Mouse (Mus musculus): ENCODE measurements around the gene Slc7a5.

Slc7a5 gene

DNA sequence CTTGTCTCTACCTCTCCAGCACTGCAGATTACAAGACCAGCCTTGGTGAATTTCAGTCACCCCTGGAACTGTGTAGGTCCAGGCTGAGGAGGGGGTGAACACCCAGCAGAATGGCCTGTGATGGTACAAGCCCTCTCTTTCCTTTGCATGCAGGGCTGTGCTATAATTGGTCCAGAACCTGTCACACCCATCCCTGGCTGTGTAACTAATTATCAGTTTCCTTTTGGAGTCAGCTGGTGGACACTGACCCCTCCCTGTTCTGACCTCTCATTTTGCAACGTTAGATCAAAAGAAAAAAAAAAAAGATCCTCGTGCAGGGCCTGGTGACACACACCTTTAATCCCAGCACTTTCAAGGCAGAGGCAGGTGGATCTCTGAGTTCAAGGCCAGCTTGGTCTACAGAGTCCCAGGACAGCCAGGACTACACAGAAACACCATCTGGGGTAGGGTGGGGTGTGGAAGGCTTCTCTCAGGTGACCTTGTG is 35.6 kb upstream of the Slc7a5 start:
- in situ Hi-C loops (cut with MboI; ENCODE audit: unreplicated experiment in 2 of 2), result loop anchor here (25.0 kb wide), 1 partner anchor 356 kb away; the partner anchor contains the start of genes Fbxo31 (in 2 of the 2) and Map1lc3b (in 2 of the 2)

GRCm38 (mm10) chr8:121938732-121939131 is 31.2 kb upstream of the Slc7a5 start:
- in situ Hi-C loops (cut with MboI; ENCODE audit: unreplicated experiment in 2 of 2), result loop anchor here (10.0 to 25.0 kb wide), 3 partner anchors 184 to 351 kb away; partner anchors contain the start of genes Fbxo31 (in 2 of the 2) and Map1lc3b (in 2 of the 2)

- in situ Hi-C loops (cut with MboI; ENCODE audit: unreplicated experiment in 2 of 2), result loop anchor here (10.0 to 25.0 kb wide), 3 partner anchors 182 to 349 kb away; partner anchors contain the start of genes Fbxo31 (in 2 of the 2) and Map1lc3b (in 2 of the 2)
These were observed 28.9 kb upstream of the Slc7a5 start for GRCm38 (mm10) chr8:121936391-121936790.

- in situ Hi-C loops (cut with MboI; ENCODE audit: unreplicated experiment in 2 of 2), result loop anchor here (10.0 to 25.0 kb wide), 3 partner anchors 181 to 348 kb away; partner anchors contain the start of genes Fbxo31 (in 2 of the 2) and Map1lc3b (in 2 of the 2)
These were observed 28.1 kb upstream of the Slc7a5 start for GRCm38 (mm10) chr8:121935341-121936294.

- in situ Hi-C loops (cut with MboI; ENCODE audit: unreplicated experiment in 2 of 2), result loop anchor here (5.0 to 25.0 kb wide), 4 partner anchors 83 to 348 kb away; partner anchors contain the start of genes Fbxo31 (in 2 of the 2) and Map1lc3b (in 2 of the 2)
These were observed 27.4 kb upstream of the Slc7a5 start for GRCm38 (mm10) chr8:121934923-121935322.

- in situ Hi-C loops (cut with MboI; ENCODE audit: unreplicated experiment in 2 of 2), result loop anchor here (5.0 to 25.0 kb wide), 4 partner anchors 82 to 347 kb away; partner anchors contain the start of genes Fbxo31 (in 2 of the 2) and Map1lc3b (in 2 of the 2)
These were observed 27.0 kb upstream of the Slc7a5 start for GRCm38 (mm10) chr8:121934506-121934905.

DNA sequence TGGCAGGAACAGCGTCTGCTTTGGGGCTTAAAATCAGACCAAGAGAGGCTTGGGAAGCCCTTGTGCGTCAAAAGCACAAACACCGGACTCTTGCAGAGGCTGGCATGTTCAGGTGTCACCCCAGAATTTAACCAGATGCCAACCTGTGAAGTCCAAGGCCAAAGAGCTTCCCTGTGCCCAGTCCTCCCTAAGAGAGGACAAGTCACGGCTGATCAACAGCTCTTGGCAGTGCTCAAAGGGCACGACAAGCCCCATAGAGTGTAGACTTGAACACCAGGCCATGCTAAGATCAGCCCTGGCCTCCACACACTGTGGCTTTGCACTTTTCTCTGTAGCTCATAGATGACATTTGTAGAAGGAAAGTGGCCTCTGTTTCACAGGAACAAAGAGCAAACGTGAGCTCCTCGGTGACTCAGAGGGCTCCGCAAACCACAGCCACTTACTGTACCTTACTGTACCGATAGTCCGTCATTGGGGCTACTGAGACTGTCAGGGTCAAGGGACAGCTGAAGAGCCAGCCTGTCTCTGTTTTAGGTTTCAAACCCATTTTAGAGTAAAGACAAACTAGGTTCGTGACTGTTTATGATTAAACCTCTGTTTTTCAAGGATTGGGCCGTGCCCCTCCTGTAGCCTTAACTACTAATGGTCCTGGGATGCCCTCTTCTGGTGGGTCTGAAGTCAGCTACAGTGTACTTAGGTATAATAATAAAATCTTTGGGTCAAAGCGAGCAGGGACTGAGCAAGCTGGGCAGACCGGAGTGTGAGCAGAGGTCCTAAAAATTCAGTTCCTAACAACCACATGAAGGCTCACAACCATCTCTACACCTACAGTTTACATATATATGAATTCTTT is 25.4 kb upstream of the Slc7a5 start:
- in situ Hi-C loops (cut with MboI; ENCODE audit: unreplicated experiment in 2 of 2), result loop anchor here (5.0 to 25.0 kb wide), 4 partner anchors 81 to 346 kb away; partner anchors contain the start of genes Fbxo31 (in 2 of the 2) and Map1lc3b (in 2 of the 2)

GRCm38 (mm10) chr8:121932026-121932667 is 24.7 kb upstream of the Slc7a5 start:
- in situ Hi-C loops (cut with MboI; ENCODE audit: unreplicated experiment in 2 of 2), result loop anchor here (5.0 to 25.0 kb wide), 4 partner anchors 80 to 345 kb away; partner anchors contain the start of genes Fbxo31 (in 2 of the 2) and Map1lc3b (in 2 of the 2)

GRCm38 (mm10) chr8:121931571-121931970 is 24.1 kb upstream of the Slc7a5 start:
- in situ Hi-C loops (cut with MboI; ENCODE audit: unreplicated experiment in 2 of 2), result loop anchor here (5.0 to 25.0 kb wide), 4 partner anchors 79 to 344 kb away; partner anchors contain the start of genes Fbxo31 (in 2 of the 2) and Map1lc3b (in 2 of the 2)

- in situ Hi-C loops (cut with MboI; ENCODE audit: unreplicated experiment in 2 of 2), result loop anchor here (5.0 to 25.0 kb wide), 4 partner anchors 78 to 343 kb away; partner anchors contain the start of genes Fbxo31 (in 2 of the 2) and Map1lc3b (in 2 of the 2)
These were observed 22.6 kb upstream of the Slc7a5 start for GRCm38 (mm10) chr8:121930047-121930446.

DNA sequence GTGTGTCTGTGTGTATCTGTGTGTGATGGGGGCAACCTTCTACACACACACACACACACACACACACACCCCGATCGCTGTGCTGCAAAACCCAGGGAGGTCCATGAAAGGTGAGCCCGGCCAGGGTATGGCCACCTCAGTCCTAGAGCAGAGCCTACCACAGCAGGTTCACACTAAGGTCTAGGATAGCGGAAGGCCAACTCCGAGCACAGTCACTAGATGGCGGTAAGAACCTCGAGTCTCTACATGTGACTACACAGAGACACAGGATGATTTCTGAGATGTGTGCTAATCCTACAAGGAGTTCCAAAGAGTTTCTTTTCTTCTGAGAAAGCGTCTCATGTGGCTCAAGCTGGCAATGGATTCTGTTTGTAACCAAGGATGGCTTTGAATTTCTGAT is 19.8 kb upstream of the Slc7a5 start:
- in situ Hi-C loops (cut with MboI; ENCODE audit: unreplicated experiment in 2 of 2), result loop anchor here (25.0 kb wide), 1 partner anchor 340 kb away; the partner anchor contains the start of genes Fbxo31 (in 2 of the 2) and Map1lc3b (in 2 of the 2)

DNA sequence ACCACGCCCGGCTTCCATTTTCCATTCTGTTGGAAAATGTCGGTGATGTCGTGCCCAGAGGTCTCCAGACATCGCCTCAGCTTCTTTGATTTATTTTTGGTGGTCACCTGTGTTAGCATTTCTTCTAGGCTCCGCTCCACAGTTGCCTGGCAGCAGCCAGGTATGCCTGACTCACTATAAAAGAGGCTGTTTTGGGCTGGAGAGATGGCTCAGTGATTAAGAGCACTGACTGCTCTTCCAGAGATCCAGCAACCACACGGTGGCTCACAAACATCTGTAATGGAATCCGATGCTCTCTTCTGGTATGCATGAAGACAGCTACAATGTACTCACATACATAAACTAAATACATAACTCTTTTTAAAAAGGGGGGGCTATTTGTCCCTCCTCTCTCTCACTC is 18.8 kb upstream of the Slc7a5 start:
- in situ Hi-C loops (cut with MboI; ENCODE audit: unreplicated experiment in 2 of 2), result loop anchor here (25.0 kb wide), 1 partner anchor 339 kb away; the partner anchor contains the start of genes Fbxo31 (in 2 of the 2) and Map1lc3b (in 2 of the 2)

DNA sequence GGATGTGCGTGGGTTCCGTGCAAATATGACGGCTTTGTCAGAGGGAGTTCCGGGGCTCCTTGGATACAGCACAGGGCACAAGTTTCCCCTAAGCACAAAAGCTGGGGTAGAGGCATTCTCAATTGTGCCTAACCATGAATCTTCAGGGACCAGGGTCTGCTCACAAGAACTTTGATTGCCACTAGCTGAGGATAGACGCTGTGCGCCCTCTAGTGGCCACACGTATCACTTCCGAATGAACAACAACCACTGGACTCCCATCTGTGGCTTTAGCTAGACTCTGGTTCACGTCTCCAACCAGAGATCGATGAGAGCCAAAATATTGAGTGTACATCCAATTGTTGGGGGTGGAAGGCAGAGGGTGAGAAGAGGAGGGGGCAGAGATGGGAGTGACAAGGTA is 18.1 kb upstream of the Slc7a5 start:
- in situ Hi-C loops (cut with MboI; ENCODE audit: unreplicated experiment in 2 of 2), result loop anchor here (25.0 kb wide), 1 partner anchor 338 kb away; the partner anchor contains the start of genes Fbxo31 (in 2 of the 2) and Map1lc3b (in 2 of the 2)

DNA sequence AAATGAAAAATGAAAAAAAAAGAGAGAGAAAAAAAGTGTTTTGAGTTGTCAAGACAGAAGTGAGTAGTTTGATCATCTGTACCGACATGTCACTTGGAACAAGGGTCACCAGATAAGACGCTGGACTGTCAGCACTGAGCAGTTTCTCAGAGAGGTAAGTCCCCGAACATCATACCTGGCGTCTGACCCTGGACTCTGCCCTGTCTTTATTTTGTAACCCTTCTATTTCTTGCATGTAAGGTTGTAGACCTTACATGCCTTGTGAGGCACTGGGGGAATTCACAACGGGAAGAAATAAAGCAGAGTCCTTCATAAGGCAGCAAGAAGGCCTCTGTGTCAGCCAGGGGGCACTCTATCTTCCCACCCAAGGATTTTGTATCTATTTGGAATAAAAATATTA is 17.2 kb upstream of the Slc7a5 start:
- in situ Hi-C loops (cut with MboI; ENCODE audit: unreplicated experiment in 2 of 2), result loop anchor here (25.0 kb wide), 1 partner anchor 337 kb away; the partner anchor contains the start of genes Fbxo31 (in 2 of the 2) and Map1lc3b (in 2 of the 2)

GRCm38 (mm10) chr8:121922101-121922500 is 14.6 kb upstream of the Slc7a5 start:
- in situ Hi-C loops (cut with MboI; ENCODE audit: unreplicated experiment in 2 of 2), result no loop called here

DNA sequence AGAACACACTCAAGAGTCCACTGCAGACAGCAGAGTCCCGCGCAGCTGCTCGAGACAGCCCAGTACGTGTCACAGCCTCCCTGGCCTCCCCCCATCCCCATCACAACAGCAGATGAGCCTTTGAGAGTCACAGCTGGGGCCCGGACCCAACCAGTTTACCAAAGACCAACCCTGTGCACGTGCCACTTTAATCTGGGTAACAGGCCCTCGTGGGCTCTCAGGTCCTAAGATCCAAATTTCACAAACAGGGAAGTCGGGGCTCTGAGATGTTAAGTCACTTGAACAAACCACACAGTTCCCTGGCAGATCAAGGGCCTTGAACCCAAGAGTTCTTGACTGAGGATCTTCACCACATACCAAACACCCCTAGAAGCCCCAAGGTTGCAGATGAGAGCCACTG is 14.1 kb upstream of the Slc7a5 start:
- in situ Hi-C loops (cut with MboI; ENCODE audit: unreplicated experiment in 2 of 2), result no loop called here

DNA sequence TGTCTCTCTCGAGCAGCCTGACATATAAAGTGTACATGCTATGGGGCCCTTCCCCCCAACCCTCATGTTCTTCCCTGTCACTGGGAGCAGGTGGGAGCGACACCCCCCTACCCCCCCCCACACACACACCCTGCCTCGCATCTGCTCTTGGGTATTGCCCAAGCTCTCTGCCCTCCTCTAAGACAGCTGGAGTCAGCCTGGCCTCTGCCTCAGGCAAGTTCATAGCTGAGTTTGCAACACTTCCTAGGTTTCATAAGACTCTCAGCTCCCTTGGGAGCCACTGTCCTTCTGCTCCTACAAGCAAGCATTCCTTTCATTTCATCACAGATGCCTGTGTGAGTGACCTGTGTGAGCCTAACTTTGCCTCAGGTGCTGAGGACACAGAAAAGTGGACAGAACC is 12.2 kb upstream of the Slc7a5 start:
- in situ Hi-C loops (cut with MboI; ENCODE audit: unreplicated experiment in 2 of 2), result no loop called here

GRCm38 (mm10) chr8:121919158-121919557 is 11.7 kb upstream of the Slc7a5 start:
- in situ Hi-C loops (cut with MboI; ENCODE audit: unreplicated experiment in 2 of 2), result no loop called here

DNA sequence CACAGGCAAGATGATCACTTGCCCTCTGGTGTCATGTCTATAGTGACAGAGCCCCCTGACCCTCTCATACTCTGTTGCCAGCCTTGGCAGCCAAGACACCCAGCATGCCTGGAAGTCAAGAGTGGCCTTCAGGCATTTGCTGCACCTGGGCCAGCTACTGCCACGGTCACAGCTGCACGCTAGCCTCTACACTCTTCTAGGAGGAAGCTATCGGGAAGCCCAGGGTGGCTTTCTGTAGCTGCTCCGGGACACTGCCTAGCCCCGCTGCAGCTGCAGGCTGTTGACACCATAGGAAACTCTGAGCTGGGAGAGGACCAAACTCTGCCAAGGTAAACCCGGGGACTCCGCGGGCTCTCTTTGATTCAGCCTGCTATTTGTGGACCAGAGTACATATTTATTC is 5.9 kb upstream of the Slc7a5 start:
- in situ Hi-C loops (cut with MboI; ENCODE audit: unreplicated experiment in 2 of 2), result loop anchor here in 1 of 2 experiments (5.0 kb wide), 2 partner anchors 61 to 221 kb away; no protein-coding TSS in a partner anchor
